Mouse (Mus musculus): ENCODE results near the gene Prickle1. TPM values are rescaled to one million over a fixed set of nuclear protein-coding genes. Genes with fewer than 3 reads are reported as not detected.
A peak's percentile ranks its signal among the peaks of the same experiment; 100 is the strongest.

Gene Prickle1
- polyA plus RNA-seq, 1 experiment from 2014 or later: 11.6 TPM

- Histone ChIP-seq H3K9me3 (ENCODE audit: control insufficient read depth, low read length) (0 out of 2 replicates have a peak, but pooled peaks cover 4% of the 10 kb centered on the region), H3K9ac (ENCODE audit: low read depth, low read length) (no peak overlapping the region), H3K36me3 (ENCODE audit: control insufficient read depth, insufficient read depth, low read length) (no peaks in the 10 kb centered on the region), H3K4me3 (ENCODE audit: low read depth, low read length) (no peak overlapping the region), H3K27me3 (replicated peaks; ENCODE audit: control insufficient read depth, insufficient read depth, low read length) (no peaks in the 10 kb centered on the region), H3K27ac (ENCODE audit: low read depth, low read length) (no peak overlapping the region), H3K4me2 (no peak overlapping the region), H3K4me1 (replicated peaks; ENCODE audit: control insufficient read depth, insufficient read depth, low read length) (no peaks in the 10 kb centered on the region)
- DNase-seq (ENCODE audit: low spot score): no peak
- WGBS: 80% methylated on average over 4 of the region's 4 CpGs
- ATAC-seq (replicated peaks; ENCODE audit: low FRiP score): no peak
Observed at GRCm38 (mm10) chr15:93619551-93619950, 23.9 kb upstream of the Prickle1 start.

GRCm38 (mm10) chr15:93618442-93619150 lies 22.9 kb upstream of the Prickle1 start:
- Histone ChIP-seq H3K27ac (ENCODE audit: low read depth, low read length) (no peak overlapping the region), H3K36me3 (ENCODE audit: control insufficient read depth, insufficient read depth, low read length) (no peaks in the 10 kb centered on the region), H3K9ac (ENCODE audit: low read depth, low read length) (no peak overlapping the region), H3K4me2 (no peak overlapping the region), H3K4me3 (ENCODE audit: low read depth, low read length) (no peak overlapping the region), H3K9me3 (ENCODE audit: control insufficient read depth, low read length) (0 out of 2 replicates have a peak, but pooled peaks cover 4% of the 10 kb centered on the region), H3K4me1 (replicated peaks; ENCODE audit: control insufficient read depth, insufficient read depth, low read length) (no peaks in the 10 kb centered on the region), H3K27me3 (replicated peaks; ENCODE audit: control insufficient read depth, insufficient read depth, low read length) (no peaks in the 10 kb centered on the region)
- DNase-seq (ENCODE audit: low spot score) (no peak), ATAC-seq (replicated peaks; ENCODE audit: low FRiP score) (no peak)
- 78% methylated on average over 6 of the region's 6 CpGs for WGBS

- H3K4me3 ChIP-seq (ENCODE audit: low read depth, low read length): no peak overlapping the region
- H3K27ac ChIP-seq (ENCODE audit: low read depth, low read length): no peak overlapping the region
- ATAC-seq (replicated peaks; ENCODE audit: low FRiP score) (no peak), DNase-seq (ENCODE audit: low spot score) (no peak)
- H3K9ac ChIP-seq (ENCODE audit: low read depth, low read length): no peak overlapping the region
- 82% methylated on average over 4 of the region's 4 CpGs for WGBS
- no peaks in the 10 kb centered on the region for H3K4me1 ChIP-seq (replicated peaks; ENCODE audit: control insufficient read depth, insufficient read depth, low read length)
- 0 out of 2 replicates have a peak, but pooled peaks cover 4% of the 10 kb centered on the region for H3K9me3 ChIP-seq (ENCODE audit: control insufficient read depth, low read length)
- H3K27me3 ChIP-seq (replicated peaks; ENCODE audit: control insufficient read depth, insufficient read depth, low read length): no peaks in the 10 kb centered on the region
- no peaks in the 10 kb centered on the region for H3K36me3 ChIP-seq (ENCODE audit: control insufficient read depth, insufficient read depth, low read length)
- H3K4me2 ChIP-seq: no peak overlapping the region
Observed at GRCm38 (mm10) chr15:93616277-93616676, 20.6 kb upstream of the Prickle1 start.

- ATAC-seq (replicated peaks; ENCODE audit: low FRiP score) (no peak), DNase-seq (ENCODE audit: low spot score) (peak; percentile 19)
- H3K9ac ChIP-seq (ENCODE audit: low read depth, low read length): no peak overlapping the region
- H3K27me3 ChIP-seq (replicated peaks; ENCODE audit: control insufficient read depth, insufficient read depth, low read length): no peaks in the 10 kb centered on the region
- H3K4me1 ChIP-seq (replicated peaks; ENCODE audit: control insufficient read depth, insufficient read depth, low read length): no peaks in the 10 kb centered on the region
- H3K4me2 ChIP-seq: no peak overlapping the region
- 0 out of 2 replicates have a peak, but pooled peaks cover 4% of the 10 kb centered on the region for H3K9me3 ChIP-seq (ENCODE audit: control insufficient read depth, low read length)
- H3K4me3 ChIP-seq (ENCODE audit: low read depth, low read length): no peak overlapping the region
- WGBS: 70% methylated on average over 3 of the region's 3 CpGs
- no peaks in the 10 kb centered on the region for H3K36me3 ChIP-seq (ENCODE audit: control insufficient read depth, insufficient read depth, low read length)
- H3K27ac ChIP-seq (ENCODE audit: low read depth, low read length): no peak overlapping the region
Observed at GRCm38 (mm10) chr15:93615031-93615430, 19.3 kb upstream of the Prickle1 start.

GRCm38 (mm10) chr15:93613606-93614005 lies 17.9 kb upstream of the Prickle1 start:
- no peak overlapping the region for H3K27ac ChIP-seq (ENCODE audit: low read depth, low read length)
- H3K9me3 ChIP-seq (ENCODE audit: control insufficient read depth, low read length): 0 out of 2 replicates have a peak, but pooled peaks cover 4% of the 10 kb centered on the region
- no peak overlapping the region for H3K4me3 ChIP-seq (ENCODE audit: low read depth, low read length)
- no peak overlapping the region for H3K4me2 ChIP-seq
- DNase-seq (ENCODE audit: low spot score) (no peak), ATAC-seq (replicated peaks; ENCODE audit: low FRiP score) (no peak)
- no peaks in the 10 kb centered on the region for H3K36me3 ChIP-seq (ENCODE audit: control insufficient read depth, insufficient read depth, low read length)
- H3K27me3 ChIP-seq (replicated peaks; ENCODE audit: control insufficient read depth, insufficient read depth, low read length): no peaks in the 10 kb centered on the region
- no peak overlapping the region for H3K9ac ChIP-seq (ENCODE audit: low read depth, low read length)
- 79% methylated on average over 3 of the region's 3 CpGs for WGBS
- H3K4me1 ChIP-seq (replicated peaks; ENCODE audit: control insufficient read depth, insufficient read depth, low read length): no peaks in the 10 kb centered on the region

GRCm38 (mm10) chr15:93611536-93612300 lies 16.0 kb upstream of the Prickle1 start:
- Histone ChIP-seq H3K9me3 (ENCODE audit: control insufficient read depth, low read length) (0 out of 2 replicates have a peak, but pooled peaks cover 4% of the 10 kb centered on the region), H3K9ac (ENCODE audit: low read depth, low read length) (no peak overlapping the region), H3K27ac (ENCODE audit: low read depth, low read length) (no peak overlapping the region), H3K27me3 (replicated peaks; ENCODE audit: control insufficient read depth, insufficient read depth, low read length) (no peaks in the 10 kb centered on the region), H3K4me2 (no peak overlapping the region), H3K4me1 (replicated peaks; ENCODE audit: control insufficient read depth, insufficient read depth, low read length) (no peaks in the 10 kb centered on the region), H3K4me3 (ENCODE audit: low read depth, low read length) (no peak overlapping the region), H3K36me3 (ENCODE audit: control insufficient read depth, insufficient read depth, low read length) (no peaks in the 10 kb centered on the region)
- whole genome bisulfite sequencing: 86% methylated on average over 16 of the region's 16 CpGs
- DNase-seq (ENCODE audit: low spot score) (peak; percentile 22), ATAC-seq (replicated peaks; ENCODE audit: low FRiP score) (no peak)

GRCm38 (mm10) chr15:93610721-93611201 lies 15.1 kb upstream of the Prickle1 start:
- peak; percentile 27 for DNase-seq (ENCODE audit: low spot score)
- Histone ChIP-seq H3K27me3 (replicated peaks; ENCODE audit: control insufficient read depth, insufficient read depth, low read length) (no peaks in the 10 kb centered on the region), H3K27ac (ENCODE audit: low read depth, low read length) (no peak overlapping the region), H3K9me3 (ENCODE audit: control insufficient read depth, low read length) (0 out of 2 replicates have a peak, but pooled peaks cover 4% of the 10 kb centered on the region), H3K4me2 (no peak overlapping the region), H3K4me1 (replicated peaks; ENCODE audit: control insufficient read depth, insufficient read depth, low read length) (no peaks in the 10 kb centered on the region), H3K9ac (ENCODE audit: low read depth, low read length) (no peak overlapping the region), H3K4me3 (ENCODE audit: low read depth, low read length) (no peak overlapping the region), H3K36me3 (ENCODE audit: control insufficient read depth, insufficient read depth, low read length) (no peaks in the 10 kb centered on the region)
- no peak for ATAC-seq (replicated peaks; ENCODE audit: low FRiP score)
- 65% methylated on average over 19 of the region's 19 CpGs for WGBS

GRCm38 (mm10) chr15:93610288-93610687 lies 14.6 kb upstream of the Prickle1 start:
- WGBS: 88% methylated on average over 18 of the region's 18 CpGs
- peak; percentile 26 for DNase-seq (ENCODE audit: low spot score)

More at GRCm38 (mm10) chr15:93610288-93610687, 14.6 kb upstream of the Prickle1 start:
- no peaks in the 10 kb centered on the region for H3K27me3 ChIP-seq (replicated peaks; ENCODE audit: control insufficient read depth, insufficient read depth, low read length)
- 0 out of 2 replicates have a peak, but pooled peaks cover 1% of the 10 kb centered on the region for H3K9me3 ChIP-seq (ENCODE audit: control insufficient read depth, low read length)
- no peaks in the 10 kb centered on the region for H3K36me3 ChIP-seq (ENCODE audit: control insufficient read depth, insufficient read depth, low read length)
- H3K9ac ChIP-seq (ENCODE audit: low read depth, low read length): no peak overlapping the region
- H3K4me1 ChIP-seq (replicated peaks; ENCODE audit: control insufficient read depth, insufficient read depth, low read length): no peaks in the 10 kb centered on the region
- no peak for ATAC-seq (replicated peaks; ENCODE audit: low FRiP score)
- no peak overlapping the region for H3K27ac ChIP-seq (ENCODE audit: low read depth, low read length)
- H3K4me3 ChIP-seq (ENCODE audit: low read depth, low read length): no peak overlapping the region
- no peak overlapping the region for H3K4me2 ChIP-seq

Measured in liver, embryonic 11.5 days (tissue).